8 mouse cellular contexts compared by ENCODE assay signal in the genomic region with DNA sequence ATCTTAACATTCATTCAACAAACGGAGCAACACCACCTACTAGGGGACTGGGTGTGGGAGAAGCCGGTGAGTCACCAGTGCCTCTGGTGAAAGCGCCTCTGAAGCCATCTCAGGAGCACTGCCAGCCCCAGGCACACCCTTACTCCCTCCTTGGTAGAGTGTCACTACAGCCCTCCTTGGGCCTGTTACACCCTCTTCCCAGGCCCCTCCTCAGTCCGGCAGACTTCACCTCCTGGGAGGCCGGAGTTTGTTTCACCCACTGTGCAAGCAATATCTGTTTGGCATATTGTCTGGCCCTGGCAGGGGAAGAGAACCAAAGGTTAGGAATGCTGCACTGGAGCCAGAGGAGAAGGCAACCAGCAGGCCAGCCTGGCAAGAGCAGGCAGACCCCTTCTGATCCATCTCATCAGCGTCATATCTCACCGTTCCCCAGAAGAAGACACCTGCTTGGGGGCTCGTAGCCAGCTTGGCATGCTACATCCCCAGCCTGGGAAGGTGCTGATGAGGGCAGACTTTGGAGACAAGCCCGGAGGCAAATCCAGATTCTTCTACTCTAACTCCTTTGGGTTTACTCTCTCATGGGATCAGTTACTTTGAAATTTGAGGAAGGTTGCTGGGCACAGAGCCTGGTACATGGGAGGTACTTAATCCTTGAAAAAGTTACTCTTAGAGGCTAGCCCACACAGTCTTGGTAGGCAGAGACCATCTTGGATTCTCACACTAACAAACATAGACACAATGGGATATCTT. TPM values are rescaled to one million over a fixed set of nuclear protein-coding genes. Genes with fewer than 3 reads are reported as not detected.
DNase-seq lines count a peak whose midpoint lies in the region; ATAC-seq and TF ChIP-seq lines count a peak whose summit lies in the region.

No protein-coding gene starts in this region.

- peak overlapping the region; percentile 92 for H3K4me3 ChIP-seq in bone marrow, adult 2 months (replicated peaks; ENCODE audit: control insufficient read depth, low read depth, low read length)
- H3K4me3 ChIP-seq in forebrain, postnatal 0 days (ENCODE audit: low read depth, low read length): peak overlapping the region; percentile 68
- H3K4me3 ChIP-seq in limb, embryonic 11.5 days (ENCODE audit: low read depth, low read length): peak overlapping the region; percentile 80
- peak overlapping the region; percentile 78 for H3K4me3 ChIP-seq in midbrain, embryonic 12.5 days

- 56% methylated on average over 9 of the region's 9 CpGs for WGBS in bone marrow, adult 2 months
- 36% methylated on average over 9 of the region's 9 CpGs for WGBS in forebrain, postnatal 0 days
- WGBS in limb, embryonic 11.5 days: 63% methylated on average over 9 of the region's 9 CpGs
- WGBS in midbrain, embryonic 12.5 days: 70% methylated on average over 9 of the region's 9 CpGs

- peak overlapping the region; percentile 32; the same call in 1 of the 2 replicates for H3K27ac ChIP-seq in bone marrow, adult 2 months (ENCODE audit: control insufficient read depth, insufficient read depth, low read depth, low read length, poor library complexity)
- H3K27ac ChIP-seq in forebrain, postnatal 0 days (ENCODE audit: low read depth, low read length): no peak overlapping the region
- no peak overlapping the region for H3K27ac ChIP-seq in limb, embryonic 11.5 days (replicated peaks; ENCODE audit: low read depth, low read length)
- H3K27ac ChIP-seq in midbrain, embryonic 12.5 days (replicated peaks): no peak overlapping the region

- peak overlapping the region; percentile 85 for H3K4me2 ChIP-seq in forebrain, postnatal 0 days (ENCODE audit: low read depth)
- H3K4me2 ChIP-seq in limb, embryonic 11.5 days (ENCODE audit: low read depth, severe bottlenecking): peak overlapping the region; percentile 83
- H3K4me2 ChIP-seq in midbrain, embryonic 12.5 days (replicated peaks): peak overlapping the region; percentile 86

- H3K4me1 ChIP-seq in bone marrow, adult 2 months (ENCODE audit: control insufficient read depth, insufficient read depth, low read length): no peaks in the 10 kb centered on the region
- H3K4me1 ChIP-seq in forebrain, postnatal 0 days (ENCODE audit: insufficient read depth): peaks cover 17% of the 10 kb centered on the region
- peaks cover 13% of the 10 kb centered on the region for H3K4me1 ChIP-seq in limb, embryonic 11.5 days (ENCODE audit: control insufficient read depth, insufficient read depth, low read length)
- peaks cover 34% of the 10 kb centered on the region for H3K4me1 ChIP-seq in midbrain, embryonic 12.5 days

- DNase-seq in right cerebral cortex, adult 18-20 months: peak; percentile 53
- no peak for DNase-seq in right cerebral cortex, postnatal 36 days (ENCODE audit: low spot score in 2 of 2)
- no peak for DNase-seq in forebrain, postnatal 0 days
- no peak for DNase-seq in limb, embryonic 11.5 days (ENCODE audit: low spot score)
- DNase-seq in testis, postnatal 14 days (ENCODE audit: low spot score): no peak
- DNase-seq in embryo, embryonic 10.5 days (ENCODE audit: low spot score): no peak

- TF ChIP-seq POLR2A in bone marrow, adult 2 months (IDR thresholded peaks at IDR 0.05; ENCODE audit: borderline replicate concordance, control insufficient read depth, low read depth, low read length): no peak

- ATAC-seq in forebrain, postnatal 0 days: no peak
- ATAC-seq in limb, embryonic 11.5 days (ENCODE audit: insufficient number of reproducible peaks, low FRiP score, low TSS enrichment, low read depth): 0 out of 2 replicates have a peak, but pooled peaks have one; percentile 0
- no peak for ATAC-seq in midbrain, embryonic 12.5 days (ENCODE audit: low FRiP score, low read depth)

- TF ChIP-seq CTCF in bone marrow, adult 2 months (IDR thresholded peaks at IDR 0.05; ENCODE audit: control insufficient read depth, insufficient read depth, low read length): no peak
- no peak for TF ChIP-seq CTCF in forebrain, postnatal 0 days (IDR thresholded peaks at IDR 0.05; ENCODE audit: low read depth)

- peaks cover 40% of the 10 kb centered on the region for H3K36me3 ChIP-seq in forebrain, postnatal 0 days (ENCODE audit: insufficient read depth)
- peaks cover 13% of the 10 kb centered on the region for H3K36me3 ChIP-seq in limb, embryonic 11.5 days (ENCODE audit: control insufficient read depth, insufficient read depth, low read length)
- peaks cover 38% of the 10 kb centered on the region for H3K36me3 ChIP-seq in midbrain, embryonic 12.5 days

- H3K9me3 ChIP-seq in forebrain, postnatal 0 days (ENCODE audit: low read length): no peaks in the 10 kb centered on the region
- no peaks in the 10 kb centered on the region for H3K9me3 ChIP-seq in limb, embryonic 11.5 days (ENCODE audit: control insufficient read depth, low read length)
- H3K9me3 ChIP-seq in midbrain, embryonic 12.5 days: no peaks in the 10 kb centered on the region

- H3K27me3 ChIP-seq in forebrain, postnatal 0 days (ENCODE audit: insufficient read depth, low read length): no peaks in the 10 kb centered on the region
- H3K27me3 ChIP-seq in limb, embryonic 11.5 days (ENCODE audit: control insufficient read depth, insufficient read depth, low read length): no peaks in the 10 kb centered on the region
- H3K27me3 ChIP-seq in midbrain, embryonic 12.5 days: no peaks in the 10 kb centered on the region

- H3K9ac ChIP-seq in forebrain, postnatal 0 days: peak overlapping the region; percentile 61
- H3K9ac ChIP-seq in limb, embryonic 11.5 days (ENCODE audit: low read length): peak overlapping the region; percentile 85
- peak overlapping the region; percentile 78 for H3K9ac ChIP-seq in midbrain, embryonic 12.5 days (replicated peaks)

RNA-seq across cellular contexts. Expression of gene Tmem43, which starts 1.1 kb away (rescaled TPM):
- polyA plus RNA-seq in bone marrow, adult 2 months (2011; ENCODE audit: insufficient read depth, insufficient read length, low replicate concordance, missing spikeins): 12.6 and 27.9 TPM in 2 replicates
- total RNA-seq in forebrain, postnatal 0 days (2014; rRNA removed): 68.2 and 83.4 TPM in 2 replicates
- 53.2 and 59.4 TPM in 2 replicates for polyA plus RNA-seq in forebrain, postnatal 0 days (2015; fragmentation: Nextera tagmentation; extraction: Ambion mirVana)
- 56.3 and 66.4 TPM in 2 replicates for polyA plus RNA-seq in limb, embryonic 11.5 days (2014; fragmentation: Nextera tagmentation; extraction: Ambion mirVana)
- polyA plus RNA-seq in midbrain, embryonic 12.5 days (2016; fragmentation: Nextera tagmentation; extraction: Ambion mirVana): 61.5 and 63.4 TPM in 2 replicates

RNA-seq across cellular contexts. Expression of gene Chchd4, which starts 1.3 kb away (rescaled TPM):
- 5.7 and 6.7 TPM in 2 replicates for polyA plus RNA-seq in bone marrow, adult 2 months (2011; ENCODE audit: insufficient read depth, insufficient read length, low replicate concordance, missing spikeins)
- total RNA-seq in forebrain, postnatal 0 days (2014; rRNA removed): 26.6 and 28.4 TPM in 2 replicates
- 34.8 and 36.9 TPM in 2 replicates for polyA plus RNA-seq in forebrain, postnatal 0 days (2015; fragmentation: Nextera tagmentation; extraction: Ambion mirVana)
- 27.3 and 28.3 TPM in 2 replicates for polyA plus RNA-seq in limb, embryonic 11.5 days (2014; fragmentation: Nextera tagmentation; extraction: Ambion mirVana)
- 22.2 TPM in 2 replicates for polyA plus RNA-seq in midbrain, embryonic 12.5 days (2016; fragmentation: Nextera tagmentation; extraction: Ambion mirVana)

RNA-seq across cellular contexts. Expression of gene Xpc, which starts 41.1 kb away (rescaled TPM):
- 8.7 and 17.1 TPM in 2 replicates for polyA plus RNA-seq in bone marrow, adult 2 months (2011; ENCODE audit: insufficient read depth, insufficient read length, low replicate concordance, missing spikeins)
- 20.4 and 39.0 TPM in 2 replicates for total RNA-seq in forebrain, postnatal 0 days (2014; rRNA removed)
- polyA plus RNA-seq in forebrain, postnatal 0 days (2015; fragmentation: Nextera tagmentation; extraction: Ambion mirVana): 12.9 and 15.0 TPM in 2 replicates
- 25.7 and 26.7 TPM in 2 replicates for polyA plus RNA-seq in limb, embryonic 11.5 days (2014; fragmentation: Nextera tagmentation; extraction: Ambion mirVana)
- polyA plus RNA-seq in midbrain, embryonic 12.5 days (2016; fragmentation: Nextera tagmentation; extraction: Ambion mirVana): 26.2 and 26.5 TPM in 2 replicates

RNA-seq across cellular contexts. Expression of gene Lsm3, which starts 41.1 kb away (rescaled TPM):
- 112 and 140 TPM in 2 replicates for polyA plus RNA-seq in bone marrow, adult 2 months (2011; ENCODE audit: insufficient read depth, insufficient read length, low replicate concordance, missing spikeins)
- 53.1 and 70.2 TPM in 2 replicates for total RNA-seq in forebrain, postnatal 0 days (2014; rRNA removed)
- polyA plus RNA-seq in forebrain, postnatal 0 days (2015; fragmentation: Nextera tagmentation; extraction: Ambion mirVana): 188 and 253 TPM in 2 replicates
- 415 and 423 TPM in 2 replicates for polyA plus RNA-seq in limb, embryonic 11.5 days (2014; fragmentation: Nextera tagmentation; extraction: Ambion mirVana)
- 216 and 231 TPM in 2 replicates for polyA plus RNA-seq in midbrain, embryonic 12.5 days (2016; fragmentation: Nextera tagmentation; extraction: Ambion mirVana)
